Mouse (Mus musculus) lung, embryonic 16.5 days (tissue): Measurements from ENCODE around the gene Tmem132c. TPM values are rescaled to one million over a fixed set of nuclear protein-coding genes. Genes with fewer than 3 reads are reported as not detected.

ENCODE experiments used
- ATAC-seq: fragments of 200-750 bp; cut with Nextera tagmentation; 2 replicates; pipeline ENCODE4 v1.8.0; 2017; ENCODE audit warnings: low read depth, mild to moderate bottlenecking, moderate library complexity
- H3K27ac ChIP-seq: fragments of 300-500 bp; sonication (generic); 2 replicates; pipeline ENCODE4 v1.5.1; 2014; ENCODE audit warnings: mild to moderate bottlenecking, control low read depth, low read length
- H3K27me3 ChIP-seq: fragments of 300-500 bp; sonication (generic); 2 replicates; pipeline ENCODE4 v1.6.1; 2014; ENCODE audit warnings: low read depth, low read length, mixed read lengths; ENCODE audit not compliant: control insufficient read depth, insufficient read depth
- H3K36me3 ChIP-seq: fragments of 300-500 bp; sonication (generic); 2 replicates; pipeline ENCODE4 v1.6.1; 2014; ENCODE audit warnings: low read length; ENCODE audit not compliant: control insufficient read depth, insufficient read depth
- H3K4me1 ChIP-seq: fragments of 300-500 bp; sonication (generic); replicated peaks from 2 replicates; pipeline ENCODE4 v1.6.1; 2014; ENCODE audit warnings: low read length, mixed read lengths; ENCODE audit not compliant: control insufficient read depth, insufficient read depth
- H3K4me2 ChIP-seq: fragments of 300-500 bp; sonication (generic); 2 replicates; pipeline ENCODE4 v1.6.1; 2014; ENCODE audit warnings: low read depth, low read length, control low read depth
- H3K4me3 ChIP-seq: fragments of 300-500 bp; sonication (generic); 2 replicates; pipeline ENCODE4 v1.5.1; 2014; ENCODE audit warnings: mild to moderate bottlenecking, low read length, control low read depth
- H3K9ac ChIP-seq: fragments of 300-500 bp; sonication (generic); 2 replicates; pipeline ENCODE4 v1.6.1; 2014; ENCODE audit warnings: low read length, control low read depth
- H3K9me3 ChIP-seq: fragments of 300-500 bp; sonication (generic); 2 replicates; pipeline ENCODE4 v1.6.1; 2016; ENCODE audit warnings: low read length; ENCODE audit not compliant: control insufficient read depth
- WGBS: fragments of 180-500 bp; shearing (Covaris S2); extraction: QIAGEN DNeasy Blood & Tissue Kit; methylation state at CpG from one replicate; pipeline ENCODE4 v1.1.7; 2014; 5-methylcytosine and 5-hydroxymethylcytosine counted together
- polyA plus RNA-seq: library from polyadenylated mRNA; unstranded; fragments of >200 nt; fragmentation: Nextera tagmentation; extraction: Ambion mirVana; gene quantifications from 2 replicates; pipeline ENCODE4 v1.2.1, GENCODE M21; 2015

The Tmem132c gene
- polyA plus RNA-seq, 1 experiment from 2014 or later, result 14.2 TPM

GRCm38 (mm10) chr5:127441963-127442362, 200.4 kb downstream of the Tmem132c start:
- no peaks in the 10 kb centered on the region for H3K9me3 ChIP-seq
- no peak overlapping the region for H3K27ac ChIP-seq
- 60% methylated on average over 10 of the region's 10 CpGs for WGBS
- no peak overlapping the region for H3K4me3 ChIP-seq
- H3K27me3 ChIP-seq, result no peaks in the 10 kb centered on the region
- no peaks in the 10 kb centered on the region for H3K36me3 ChIP-seq
- ATAC-seq, result no peak
- H3K9ac ChIP-seq, result no peak overlapping the region
- H3K4me2 ChIP-seq, result no peak overlapping the region
- H3K4me1 ChIP-seq, result no peaks in the 10 kb centered on the region

GRCm38 (mm10) chr5:127453580-127453979, 212.0 kb downstream of the Tmem132c start:
- H3K27ac ChIP-seq, result no peak overlapping the region
- H3K9me3 ChIP-seq, result no peaks in the 10 kb centered on the region
- no peak overlapping the region for H3K4me3 ChIP-seq
- ATAC-seq, result no peak
- no peaks in the 10 kb centered on the region for H3K27me3 ChIP-seq
- H3K9ac ChIP-seq, result no peak overlapping the region
- no peak overlapping the region for H3K4me2 ChIP-seq
- 29% methylated on average over 4 of the region's 4 CpGs for WGBS
- H3K36me3 ChIP-seq, result no peaks in the 10 kb centered on the region
- no peaks in the 10 kb centered on the region for H3K4me1 ChIP-seq

GRCm38 (mm10) chr5:127454068-127454467, 212.5 kb downstream of the Tmem132c start:
- H3K4me3 ChIP-seq, result no peak overlapping the region
- no peak overlapping the region for H3K27ac ChIP-seq
- H3K27me3 ChIP-seq, result no peaks in the 10 kb centered on the region
- ATAC-seq, result no peak
- no peaks in the 10 kb centered on the region for H3K9me3 ChIP-seq
- 73% methylated on average over 7 of the region's 7 CpGs for WGBS
- H3K4me1 ChIP-seq, result no peaks in the 10 kb centered on the region
- no peak overlapping the region for H3K9ac ChIP-seq
- no peak overlapping the region for H3K4me2 ChIP-seq
- H3K36me3 ChIP-seq, result no peaks in the 10 kb centered on the region

GRCm38 (mm10) chr5:127456076-127456475, 214.5 kb downstream of the Tmem132c start:
- H3K9ac ChIP-seq, result no peak overlapping the region
- no peaks in the 10 kb centered on the region for H3K36me3 ChIP-seq
- no peaks in the 10 kb centered on the region for H3K9me3 ChIP-seq
- H3K27ac ChIP-seq, result no peak overlapping the region
- no peaks in the 10 kb centered on the region for H3K4me1 ChIP-seq
- H3K4me3 ChIP-seq, result no peak overlapping the region
- H3K27me3 ChIP-seq, result no peaks in the 10 kb centered on the region
- ATAC-seq, result no peak
- H3K4me2 ChIP-seq, result no peak overlapping the region
- WGBS, result 88% methylated on average over 10 of the region's 10 CpGs

- Histone ChIP-seq H3K36me3 (no peaks in the 10 kb centered on the region), H3K4me3 (no peak overlapping the region), H3K4me2 (no peak overlapping the region), H3K9ac (no peak overlapping the region), H3K27me3 (no peaks in the 10 kb centered on the region), H3K4me1 (no peaks in the 10 kb centered on the region), H3K27ac (no peak overlapping the region), H3K9me3 (no peaks in the 10 kb centered on the region)
- WGBS, result 37% methylated on average over 5 of the region's 5 CpGs
- ATAC-seq, result no peak
Measured at GRCm38 (mm10) chr5:127468151-127468550, 226.5 kb downstream of the Tmem132c start.

GRCm38 (mm10) chr5:127470351-127470750, 228.7 kb downstream of the Tmem132c start:
- H3K4me1 ChIP-seq, result no peaks in the 10 kb centered on the region
- H3K27me3 ChIP-seq, result no peaks in the 10 kb centered on the region
- no peak overlapping the region for H3K4me2 ChIP-seq
- no peak for ATAC-seq
- H3K9ac ChIP-seq, result no peak overlapping the region
- no peak overlapping the region for H3K4me3 ChIP-seq
- no peaks in the 10 kb centered on the region for H3K36me3 ChIP-seq
- H3K9me3 ChIP-seq, result no peaks in the 10 kb centered on the region
- no peak overlapping the region for H3K27ac ChIP-seq
- 39% methylated on average over 3 of the region's 3 CpGs for WGBS

- no peak overlapping the region for H3K4me2 ChIP-seq
- H3K27ac ChIP-seq, result no peak overlapping the region
- H3K9ac ChIP-seq, result no peak overlapping the region
- H3K36me3 ChIP-seq, result no peaks in the 10 kb centered on the region
- 58% methylated on average over 5 of the region's 5 CpGs for WGBS
- H3K4me3 ChIP-seq, result no peak overlapping the region
- no peaks in the 10 kb centered on the region for H3K9me3 ChIP-seq
- H3K27me3 ChIP-seq, result no peaks in the 10 kb centered on the region
- no peaks in the 10 kb centered on the region for H3K4me1 ChIP-seq
- no peak for ATAC-seq
Measured at GRCm38 (mm10) chr5:127471902-127472301, 230.3 kb downstream of the Tmem132c start.

- no peak for ATAC-seq
- Histone ChIP-seq H3K36me3 (no peaks in the 10 kb centered on the region), H3K4me2 (no peak overlapping the region), H3K9me3 (no peaks in the 10 kb centered on the region), H3K27ac (no peak overlapping the region), H3K4me1 (no peaks in the 10 kb centered on the region), H3K9ac (no peak overlapping the region), H3K27me3 (no peaks in the 10 kb centered on the region), H3K4me3 (no peak overlapping the region)
- WGBS, result 51% methylated on average over 2 of the region's 2 CpGs
Measured at GRCm38 (mm10) chr5:127473706-127474105, 232.1 kb downstream of the Tmem132c start.

GRCm38 (mm10) chr5:127474856-127475255, 233.2 kb downstream of the Tmem132c start:
- H3K4me2 ChIP-seq, result no peak overlapping the region
- H3K36me3 ChIP-seq, result no peaks in the 10 kb centered on the region
- no peak overlapping the region for H3K4me3 ChIP-seq
- H3K27ac ChIP-seq, result no peak overlapping the region
- no peaks in the 10 kb centered on the region for H3K4me1 ChIP-seq
- WGBS, result 76% methylated on average over 6 of the region's 6 CpGs
- no peaks in the 10 kb centered on the region for H3K27me3 ChIP-seq
- no peak overlapping the region for H3K9ac ChIP-seq
- no peaks in the 10 kb centered on the region for H3K9me3 ChIP-seq
- ATAC-seq, result no peak

- no peak for ATAC-seq
- Histone ChIP-seq H3K4me3 (no peak overlapping the region), H3K27ac (no peak overlapping the region), H3K27me3 (no peaks in the 10 kb centered on the region), H3K9me3 (no peaks in the 10 kb centered on the region), H3K4me1 (no peaks in the 10 kb centered on the region), H3K4me2 (no peak overlapping the region), H3K9ac (no peak overlapping the region), H3K36me3 (no peaks in the 10 kb centered on the region)
- 35% methylated on average over 9 of the region's 9 CpGs for WGBS
Measured at GRCm38 (mm10) chr5:127477790-127478189, 236.2 kb downstream of the Tmem132c start.
